Mouse (Mus musculus): ENCODE measurements around the gene Tmem177. TPM values are rescaled to one million over a fixed set of nuclear protein-coding genes. Genes with fewer than 3 reads are reported as not detected.

Tmem177 gene
- polyA plus RNA-seq, 1 experiment from 2014 or later, result 8.0 TPM

- POLR2A ChIA-PET, result no interaction called here
- DNase-seq (ENCODE audit: low read depth, low spot score) (no peak), ATAC-seq (no peak)
- in situ Hi-C loops (cut with MboI; ENCODE audit: low pct_unique_long_range_greater_than_20kb), result no loop called here
- H3K27me3 ChIP-seq, result no peaks in the 10 kb centered on the region
- CTCF ChIA-PET, result no interaction called here
- no peak for TF ChIP-seq CTCF (IDR thresholded peaks at IDR 0.05)
Observed at GRCm38 (mm10) chr1:119891149-119891548, 21.9 kb downstream of the Tmem177 start.

- no peak for ATAC-seq
- DNase-seq (ENCODE audit: low read depth, low spot score), result no peak
- in situ Hi-C loops (cut with MboI; ENCODE audit: low pct_unique_long_range_greater_than_20kb), result no loop called here
- ChIA-PET POLR2A (no interaction called here), CTCF (no interaction called here)
- H3K27me3 ChIP-seq, result no peaks in the 10 kb centered on the region
- TF ChIP-seq CTCF (IDR thresholded peaks at IDR 0.05), result no peak
Observed at GRCm38 (mm10) chr1:119889347-119889746, 23.7 kb downstream of the Tmem177 start.

- DNase-seq (ENCODE audit: low read depth, low spot score) (no peak), ATAC-seq (no peak)
- in situ Hi-C loops (cut with MboI; ENCODE audit: low pct_unique_long_range_greater_than_20kb), result no loop called here
- ChIA-PET CTCF (interaction anchor here (1.2 kb wide), 1 partner anchor 9 kb away, joined by 3 read pairs; no protein-coding TSS in a partner anchor), POLR2A (no interaction called here)
- no peaks in the 10 kb centered on the region for H3K27me3 ChIP-seq
- TF ChIP-seq CTCF (IDR thresholded peaks at IDR 0.05), result no peak
Observed at GRCm38 (mm10) chr1:119886320-119886719, 26.7 kb downstream of the Tmem177 start.

GRCm38 (mm10) chr1:119884272-119884671 is 28.7 kb downstream of the Tmem177 start:
- ChIA-PET POLR2A (no interaction called here), CTCF (no interaction called here)
- no peak for TF ChIP-seq CTCF (IDR thresholded peaks at IDR 0.05)
- DNase-seq (ENCODE audit: low read depth, low spot score) (no peak), ATAC-seq (no peak)
- H3K27me3 ChIP-seq, result no peaks in the 10 kb centered on the region
- in situ Hi-C loops (cut with MboI; ENCODE audit: low pct_unique_long_range_greater_than_20kb), result no loop called here

- no peak for ATAC-seq
- POLR2A ChIA-PET, result interaction anchor here (1.4 kb wide), 1 partner anchor 27 kb away, joined by 3 read pairs; no protein-coding TSS in a partner anchor
Observed at GRCm38 (mm10) chr1:119878909-119879308, 34.1 kb downstream of the Tmem177 start.

GRCm38 (mm10) chr1:119877469-119877868 is 35.5 kb downstream of the Tmem177 start:
- DNase-seq (ENCODE audit: low read depth, low spot score) (no peak), ATAC-seq (no peak)
- POLR2A ChIA-PET, result interaction anchor here (1.4 kb wide), 1 partner anchor 25 kb away, joined by 3 read pairs; no protein-coding TSS in a partner anchor
- no peaks in the 10 kb centered on the region for H3K27me3 ChIP-seq
- TF ChIP-seq CTCF (IDR thresholded peaks at IDR 0.05), result no peak
- CTCF ChIA-PET, result interaction anchor here (0.8 kb wide), 1 partner anchor 9 kb away, joined by 3 read pairs; no protein-coding TSS in a partner anchor
- in situ Hi-C loops (cut with MboI; ENCODE audit: low pct_unique_long_range_greater_than_20kb), result no loop called here

More at GRCm38 (mm10) chr1:119878909-119879308, 34.1 kb downstream of the Tmem177 start:
- no peaks in the 10 kb centered on the region for H3K27me3 ChIP-seq
- in situ Hi-C loops (cut with MboI; ENCODE audit: low pct_unique_long_range_greater_than_20kb), result no loop called here
- CTCF ChIA-PET, result interaction anchor here (1.4 kb wide), 1 partner anchor 34 kb away, joined by 4 read pairs; the partner anchor contains the start of gene Tmem177
- no peak for DNase-seq (ENCODE audit: low read depth, low spot score)
- TF ChIP-seq CTCF (IDR thresholded peaks at IDR 0.05), result no peak

GRCm38 (mm10) chr1:119868395-119869161 is 44.4 kb downstream of the Tmem177 start:
- ChIA-PET CTCF (no interaction called here), POLR2A (no interaction called here)
- DNase-seq (ENCODE audit: low read depth, low spot score) (no peak), ATAC-seq (no peak)
- in situ Hi-C loops (cut with MboI; ENCODE audit: low pct_unique_long_range_greater_than_20kb), result no loop called here
- no peak for TF ChIP-seq CTCF (IDR thresholded peaks at IDR 0.05)
- no peaks in the 10 kb centered on the region for H3K27me3 ChIP-seq

- POLR2A ChIA-PET, result no interaction called here
- ATAC-seq, result no peak
- CTCF ChIA-PET, result no interaction called here
- in situ Hi-C loops (cut with MboI; ENCODE audit: low pct_unique_long_range_greater_than_20kb), result no loop called here
- no peaks in the 10 kb centered on the region for H3K27me3 ChIP-seq
- TF ChIP-seq CTCF (IDR thresholded peaks at IDR 0.05), result no peak
- DNase-seq (ENCODE audit: low read depth, low spot score), result no peak
Observed at GRCm38 (mm10) chr1:119867300-119867699, 45.7 kb downstream of the Tmem177 start.

GRCm38 (mm10) chr1:119865311-119865710 is 47.7 kb downstream of the Tmem177 start:
- DNase-seq (ENCODE audit: low read depth, low spot score), result no peak
- in situ Hi-C loops (cut with MboI; ENCODE audit: low pct_unique_long_range_greater_than_20kb), result no loop called here
- no peak for ATAC-seq
- ChIA-PET POLR2A (interaction anchor here (0.8 kb wide), 1 partner anchor 1613 kb away, joined by 5 read pairs; no protein-coding TSS in a partner anchor), CTCF (no interaction called here)
- no peaks in the 10 kb centered on the region for H3K27me3 ChIP-seq
- no peak for TF ChIP-seq CTCF (IDR thresholded peaks at IDR 0.05)

GRCm38 (mm10) chr1:119863507-119864296 is 49.3 kb downstream of the Tmem177 start:
- DNase-seq (ENCODE audit: low read depth, low spot score) (no peak), ATAC-seq (no peak)
- TF ChIP-seq CTCF (IDR thresholded peaks at IDR 0.05), result no peak
- ChIA-PET CTCF (no interaction called here), POLR2A (no interaction called here)
- in situ Hi-C loops (cut with MboI; ENCODE audit: low pct_unique_long_range_greater_than_20kb), result no loop called here
- no peaks in the 10 kb centered on the region for H3K27me3 ChIP-seq

GRCm38 (mm10) chr1:119859566-119859965 is 53.4 kb downstream of the Tmem177 start:
- H3K27me3 ChIP-seq, result no peaks in the 10 kb centered on the region
- DNase-seq (ENCODE audit: low read depth, low spot score), result no peak
- ChIA-PET POLR2A (no interaction called here), CTCF (interaction anchor here (1.1 kb wide), 1 partner anchor 24 kb away, joined by 3 read pairs; no protein-coding TSS in a partner anchor)
- in situ Hi-C loops (cut with MboI; ENCODE audit: low pct_unique_long_range_greater_than_20kb), result no loop called here
- ATAC-seq, result no peak
- TF ChIP-seq CTCF (IDR thresholded peaks at IDR 0.05), result no peak

Other genes with a start within 250 kb of the Tmem177 start
- gene Ptpn4, start 75.6 kb downstream of the Tmem177 start, polyA plus RNA-seq (2021), result 11.8 TPM
- 1.0 TPM for gene Cfap221, start 84.0 kb upstream of the Tmem177 start, polyA plus RNA-seq (2021)
- gene Sctr, start 93.7 kb upstream of the Tmem177 start, polyA plus RNA-seq (2021), result 0.04 TPM
- 59.6 TPM for gene Tmem37, start 160.9 kb upstream of the Tmem177 start, polyA plus RNA-seq (2021)
- 680 TPM for gene Dbi, start 207.9 kb upstream of the Tmem177 start, polyA plus RNA-seq (2021)
- 10.6 TPM for gene 3110009E18Rik, start 208.0 kb upstream of the Tmem177 start, polyA plus RNA-seq (2021)